Mouse (Mus musculus) layer of hippocampus, postnatal 25 days (tissue): Measurements from ENCODE around the gene Frrs1. TPM values are rescaled to one million over a fixed set of nuclear protein-coding genes. Genes with fewer than 3 reads are reported as not detected.
A peak's percentile ranks its signal among the peaks of the same experiment; 100 is the strongest.

Experiments used
- DNase-seq, 2 experiments: peaks; one replicate each; pipeline ENCODE4 v3.0.0; 2022; ENCODE audit warnings: mixed read lengths in 2 of 2, low spot score in 1 of 2; ENCODE audit errors: extremely low spot score in 1 of 2
- total RNA-seq, 2 experiments: library from RNA; stranded (reverse); gene quantifications; 2 replicates each; pipeline ENCODE4 v1.2.3; 2021

The Frrs1 gene
- total RNA-seq, 2 experiments from 2014 or later: 0.84 to 0.89 TPM

DNA sequence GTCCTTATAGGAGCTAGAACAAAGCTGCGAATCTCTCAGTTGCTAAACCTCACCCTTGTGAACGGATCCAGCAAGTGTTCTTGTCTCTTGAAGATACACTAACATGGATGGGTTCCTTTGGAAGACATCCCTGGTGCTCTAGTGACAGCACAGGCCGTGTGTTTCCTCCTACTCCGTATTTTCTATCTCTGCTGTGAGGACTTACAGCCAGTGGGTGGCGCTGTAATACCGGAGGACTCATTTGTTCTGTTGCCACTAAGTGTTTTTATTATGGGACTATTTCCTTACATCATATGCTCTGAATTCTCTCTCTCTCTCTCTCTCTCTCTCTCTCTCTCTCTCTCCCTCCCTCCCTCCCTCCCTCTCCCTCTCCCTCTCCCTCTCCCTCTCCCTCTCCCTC, 44.9 kb downstream of the Frrs1 start:
- peak; percentile 78 to 85 for DNase-seq

DNA sequence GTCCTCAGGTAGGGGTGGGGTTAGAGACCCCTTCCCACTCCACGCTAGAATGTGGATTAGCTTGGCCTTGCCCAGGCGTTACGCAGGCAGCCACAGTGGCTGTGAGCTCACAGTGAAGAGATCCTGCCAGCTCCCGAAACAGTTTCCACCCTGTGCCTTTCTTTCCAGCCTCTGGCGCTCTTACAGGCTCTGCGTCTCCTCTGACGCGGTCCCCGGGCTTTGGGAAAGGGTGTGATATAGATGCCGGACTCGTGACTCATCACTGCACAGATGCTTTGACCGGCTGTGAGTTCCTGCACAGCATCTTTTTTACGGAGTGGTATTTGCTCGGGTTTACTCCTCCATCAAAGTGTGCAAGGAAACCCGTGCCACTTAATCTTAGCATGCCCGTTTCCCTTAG, 46.6 kb downstream of the Frrs1 start:
- DNase-seq: peak; percentile 26 to 47

DNA sequence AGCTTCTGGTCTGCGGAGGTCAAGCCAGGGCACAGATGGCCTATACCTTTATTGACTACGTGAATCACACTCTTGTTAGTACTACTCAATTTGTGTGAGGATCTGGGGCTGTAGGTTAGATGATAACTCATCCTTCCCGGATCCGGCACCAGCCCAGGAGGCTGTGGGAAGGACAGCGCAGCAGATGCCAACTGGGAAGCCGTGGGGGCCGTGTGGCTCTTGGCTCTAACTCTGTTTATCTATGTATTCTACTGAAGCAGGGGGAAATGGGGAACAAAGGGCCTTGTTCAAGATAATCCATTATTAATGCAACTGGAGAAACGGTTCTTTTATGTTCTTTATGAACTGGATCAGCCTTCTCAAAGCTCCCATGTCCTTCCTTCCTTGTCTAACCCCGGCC, 47.3 kb downstream of the Frrs1 start:
- DNase-seq: no peak

DNA sequence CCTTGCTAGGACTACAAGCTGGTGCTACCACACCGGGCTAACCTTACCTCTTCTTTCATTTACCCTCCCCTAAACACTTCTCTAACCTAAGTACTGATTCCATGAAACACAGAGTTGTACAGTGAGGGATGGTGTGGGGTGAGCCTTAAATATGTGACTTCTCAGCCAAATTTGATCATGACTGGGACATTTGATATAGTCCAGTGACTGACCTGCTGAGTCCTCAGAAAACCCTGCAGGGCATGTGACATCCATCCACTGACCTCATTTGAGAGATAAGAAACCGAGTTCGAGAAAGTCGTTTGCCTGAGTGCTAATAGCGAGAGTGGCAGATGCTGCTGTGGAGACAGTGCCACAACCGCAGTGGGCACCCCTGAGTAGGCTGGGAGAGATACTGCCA, 55.1 kb downstream of the Frrs1 start:
- DNase-seq: no peak

DNA sequence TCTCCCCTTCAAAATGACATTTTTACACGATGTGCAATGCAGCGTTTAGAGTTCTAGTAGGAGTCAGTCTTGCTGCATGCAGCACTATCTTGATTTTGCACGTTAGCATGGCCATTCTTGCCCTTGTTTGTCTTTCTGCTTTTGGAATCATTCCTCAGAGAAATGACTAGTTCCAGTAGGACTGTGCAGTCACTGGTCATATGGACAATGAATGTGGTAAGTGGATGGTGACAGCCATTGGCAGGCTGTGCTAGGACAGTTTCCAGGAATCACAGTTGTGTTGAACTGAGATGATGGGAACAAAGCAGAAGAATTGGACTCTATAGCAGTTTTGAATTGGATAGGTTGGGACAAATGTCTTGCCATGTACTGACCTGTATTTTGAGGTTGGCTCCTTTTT, 55.7 kb downstream of the Frrs1 start:
- DNase-seq: no peak

DNA sequence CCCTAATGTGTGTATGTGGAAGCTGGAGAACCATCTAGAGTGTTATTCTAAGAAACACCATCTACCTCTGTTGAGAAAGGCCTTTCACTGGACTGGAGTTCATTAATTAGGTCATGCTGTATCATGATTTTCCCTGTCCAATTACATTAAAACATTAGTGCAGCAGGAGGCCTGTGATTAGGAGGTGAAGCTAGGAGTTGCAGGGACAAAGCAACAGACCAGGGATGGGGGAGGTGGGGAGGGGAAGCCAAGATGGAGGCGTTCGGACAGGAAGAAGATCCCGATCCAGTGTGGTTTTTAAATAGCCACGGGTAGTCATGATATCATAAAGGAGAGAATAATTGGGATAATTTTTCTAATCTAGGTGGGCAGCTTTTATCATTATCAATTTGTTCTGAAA, 57.8 kb downstream of the Frrs1 start:
- no peak for DNase-seq

DNA sequence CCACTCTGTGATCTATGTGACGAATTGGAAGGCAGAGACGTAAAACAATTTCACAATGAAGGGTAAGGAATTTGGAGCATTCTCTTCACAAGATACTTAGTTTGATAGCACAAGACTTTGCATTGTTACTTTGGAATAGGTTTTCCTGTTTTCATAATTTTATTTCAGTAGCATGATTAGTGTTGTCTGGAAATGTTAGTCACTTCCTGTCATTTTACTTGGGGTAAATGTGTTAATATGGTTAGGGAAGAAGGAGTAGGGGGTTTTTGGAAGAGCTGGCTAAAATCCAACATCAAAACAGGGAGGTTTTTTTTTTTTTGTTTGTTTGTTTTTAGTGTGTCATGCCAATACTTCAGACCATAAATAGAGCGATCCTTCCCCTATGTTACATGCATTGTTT, 62.3 kb downstream of the Frrs1 start:
- DNase-seq: no peak

DNA sequence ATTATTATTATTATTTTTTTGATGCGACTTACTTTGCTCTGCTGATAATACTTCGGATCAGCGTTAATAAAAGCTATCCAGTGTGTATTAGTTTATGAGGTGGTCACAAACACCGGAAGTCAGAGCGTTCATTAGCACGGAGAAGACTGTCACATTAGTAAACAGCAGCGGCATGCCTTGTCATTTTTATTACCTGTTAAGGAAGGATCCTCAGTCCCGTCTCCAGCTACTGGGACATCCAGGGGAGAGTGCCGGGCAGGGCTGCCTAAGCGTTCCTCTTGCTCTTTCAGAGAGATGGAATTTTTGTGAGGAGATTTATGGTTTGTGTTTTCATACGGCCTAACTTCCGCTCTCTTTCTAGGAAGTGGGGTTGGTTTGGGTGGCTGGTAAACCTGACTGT, 63.8 kb downstream of the Frrs1 start:
- DNase-seq: no peak

DNA sequence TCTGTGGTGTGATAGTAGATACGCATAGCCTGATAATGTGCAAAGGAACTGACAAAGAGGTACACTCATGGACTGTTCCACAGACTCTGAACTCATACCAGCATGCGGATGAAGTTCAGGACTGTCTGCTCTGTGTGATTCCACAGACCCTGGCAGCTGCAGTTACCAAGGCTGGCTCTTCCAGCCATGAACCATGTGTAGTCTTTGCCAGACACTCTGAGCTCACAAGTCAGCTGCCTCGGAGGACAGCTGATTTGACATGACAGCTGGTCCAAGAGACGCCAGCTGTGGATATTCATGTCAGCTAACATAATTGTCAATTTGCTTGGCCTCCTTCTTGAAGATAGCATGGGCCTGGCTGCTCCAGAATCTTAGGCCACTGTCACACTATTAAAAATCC, 69.7 kb downstream of the Frrs1 start:
- DNase-seq: no peak

DNA sequence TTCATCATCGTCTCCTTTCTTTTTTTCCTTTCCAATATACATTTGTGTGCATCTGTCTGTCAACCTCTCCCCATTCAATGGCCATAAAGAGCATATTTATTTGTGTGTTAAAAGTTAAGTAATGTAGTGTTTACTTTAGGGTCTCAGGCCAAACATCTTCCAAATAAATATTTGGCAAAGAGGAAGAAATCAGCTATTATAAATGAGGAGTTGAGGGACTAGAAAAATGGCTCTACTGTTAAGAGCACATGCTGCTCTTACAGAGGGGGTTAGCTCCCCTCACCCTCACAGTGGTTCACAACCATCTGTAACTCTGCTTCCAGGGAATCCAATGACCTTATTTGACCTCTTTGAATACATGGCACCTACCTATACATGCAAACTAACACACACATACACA, 73.9 kb downstream of the Frrs1 start:
- no peak for DNase-seq

DNA sequence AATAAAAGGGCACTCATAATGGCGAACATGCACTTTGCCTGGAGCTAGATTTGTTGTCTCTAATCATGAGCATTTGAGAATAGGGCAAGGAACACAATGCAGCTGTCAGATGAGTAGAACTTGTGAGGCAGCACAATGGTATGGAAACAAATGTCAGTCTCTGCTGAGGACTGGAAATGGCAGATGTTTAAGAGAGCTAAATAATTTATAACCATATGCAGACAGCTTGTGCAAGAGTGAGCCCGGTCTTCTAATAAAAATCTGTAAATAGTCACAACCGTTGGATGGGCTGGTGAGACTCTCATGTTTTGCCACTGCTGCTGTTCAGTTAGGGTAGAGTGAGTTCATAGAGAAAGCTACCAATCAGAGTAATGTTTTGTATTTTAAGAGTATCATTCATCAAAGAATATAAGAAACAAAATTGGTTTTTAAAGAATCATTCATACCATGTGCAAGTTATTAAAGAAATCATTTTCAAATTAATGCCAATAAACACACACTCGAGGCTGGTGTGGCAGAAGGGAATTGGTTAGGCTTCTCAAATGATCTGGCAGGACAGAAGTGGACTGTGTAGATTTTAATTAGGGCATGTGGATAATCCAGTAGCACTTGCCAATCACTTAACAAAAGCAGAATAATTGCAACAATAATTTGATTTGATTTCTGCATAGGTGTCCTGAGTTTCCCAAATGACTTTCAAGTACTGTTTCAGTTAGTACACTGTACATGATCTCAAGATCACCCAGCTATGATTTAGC, 77.8 kb downstream of the Frrs1 start:
- no peak for DNase-seq

DNA sequence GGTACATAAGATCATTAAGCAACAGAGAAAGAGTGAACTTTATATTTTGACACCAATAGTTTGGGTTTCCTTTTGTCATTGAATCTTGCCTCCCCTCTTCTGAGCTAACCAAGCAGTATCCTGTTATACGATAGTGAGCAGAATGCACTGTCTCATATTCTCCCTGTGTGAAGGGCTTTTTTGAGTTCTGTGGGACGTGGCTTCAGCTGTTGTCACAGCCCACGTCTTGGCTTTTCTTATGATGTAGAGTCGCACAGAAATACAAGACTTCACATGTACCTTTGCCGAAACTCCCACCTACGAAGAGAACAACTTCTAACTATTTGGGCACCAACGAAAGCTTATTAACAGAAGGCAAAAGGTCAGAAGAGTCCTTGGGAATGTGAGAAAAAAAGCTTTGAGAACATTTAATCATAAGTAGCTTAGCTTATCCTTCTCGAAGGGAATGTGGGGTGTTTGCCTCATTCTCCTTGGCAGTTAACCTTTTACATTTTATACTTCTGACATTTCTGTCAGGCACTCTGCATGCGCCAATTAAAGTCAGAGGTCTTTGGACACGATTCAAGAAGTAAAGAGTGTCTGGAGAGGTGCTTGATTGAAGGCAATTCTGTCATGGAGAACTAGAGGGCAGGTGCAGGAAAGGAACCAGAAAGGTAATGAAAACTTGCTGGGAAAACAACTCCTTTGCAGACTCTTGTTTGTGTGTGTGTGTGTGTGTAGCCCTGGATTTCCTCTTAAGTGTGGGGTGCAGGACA, 81.7 kb downstream of the Frrs1 start:
- DNase-seq: no peak

DNA sequence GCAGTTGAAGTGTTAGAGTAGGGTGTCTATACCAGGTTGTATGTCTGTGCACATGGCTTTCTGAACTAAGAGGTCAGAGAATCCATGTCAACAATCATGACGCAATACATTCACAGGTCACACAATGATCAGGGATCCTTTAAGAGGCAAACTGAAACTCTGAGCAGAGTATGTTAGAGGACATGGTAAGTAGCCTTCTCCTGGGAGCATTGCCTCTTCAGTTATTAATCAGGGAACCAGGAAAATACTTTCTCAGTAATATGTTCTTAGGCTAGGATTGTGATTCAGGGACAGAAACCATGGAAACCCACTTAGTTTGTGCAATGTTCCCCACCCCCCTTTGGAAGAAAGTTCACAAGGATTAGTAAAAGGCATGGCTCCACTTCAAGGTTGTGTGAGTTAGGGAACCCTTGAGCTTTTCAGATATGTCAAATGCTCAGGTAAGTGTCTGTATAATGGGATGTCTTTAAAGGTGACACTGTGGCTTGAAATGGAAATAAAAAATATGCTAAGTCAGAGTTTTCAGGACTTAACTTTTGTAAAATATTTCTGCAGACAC, 82.4 kb downstream of the Frrs1 start:
- no peak for DNase-seq

DNA sequence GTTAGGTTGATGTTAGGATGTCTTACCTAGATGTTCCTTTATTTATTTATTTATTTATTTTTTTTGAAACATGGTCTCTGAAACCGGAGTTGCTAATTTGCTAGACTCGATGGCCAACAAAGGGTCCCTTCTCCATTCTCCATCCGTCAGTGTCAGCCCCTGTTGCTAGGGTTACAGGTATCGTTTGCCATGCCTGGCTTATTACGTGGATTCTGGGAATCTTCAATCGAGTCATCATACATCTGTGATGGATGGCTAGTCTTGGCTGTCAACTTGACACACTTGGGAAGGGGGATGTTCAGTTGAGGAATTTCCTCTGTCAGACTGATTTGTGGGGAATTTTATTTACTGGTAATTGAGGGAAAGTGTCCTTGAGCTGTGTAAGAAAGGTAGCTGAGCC, 83.5 kb downstream of the Frrs1 start:
- no peak for DNase-seq

DNA sequence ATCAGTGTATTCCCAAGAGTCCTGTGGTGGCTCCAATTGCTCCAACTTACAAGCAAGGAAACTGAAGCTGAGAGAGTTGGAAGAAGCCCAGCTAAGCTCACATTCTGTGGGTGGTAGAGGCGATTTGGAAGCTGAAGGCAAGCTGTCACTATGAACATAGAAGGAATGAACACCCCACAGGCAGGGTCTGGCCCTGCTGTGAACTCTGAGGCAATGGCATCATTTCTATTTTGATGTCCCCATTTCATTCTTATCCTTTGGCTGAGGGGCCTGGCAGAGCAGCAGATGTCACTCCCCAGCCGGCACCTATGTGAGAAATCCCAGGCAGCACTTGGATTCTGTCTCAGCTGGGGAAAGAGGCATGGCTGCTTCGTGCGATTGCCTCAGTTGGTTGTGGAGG, 84.2 kb downstream of the Frrs1 start:
- DNase-seq: no peak

DNA sequence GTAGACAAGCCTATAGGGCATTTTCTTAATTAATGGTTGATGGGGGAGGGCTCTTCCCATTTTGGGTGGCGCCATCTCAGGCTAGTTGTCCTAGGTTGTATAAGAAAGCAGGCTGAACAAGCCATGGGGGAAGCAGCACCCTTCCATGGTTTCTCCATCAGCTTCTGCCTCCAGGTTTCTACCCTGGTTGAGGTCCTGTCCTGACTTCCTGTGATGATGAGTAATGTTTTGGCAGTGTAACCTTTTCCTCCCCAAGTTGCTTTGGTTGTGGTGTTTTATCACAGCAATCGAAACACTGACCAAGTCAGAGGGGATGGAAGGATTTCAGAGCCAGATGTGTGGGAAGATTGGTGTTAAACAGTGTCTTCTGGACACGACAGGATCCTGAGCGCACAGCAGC, 87.2 kb downstream of the Frrs1 start:
- DNase-seq: no peak

DNA sequence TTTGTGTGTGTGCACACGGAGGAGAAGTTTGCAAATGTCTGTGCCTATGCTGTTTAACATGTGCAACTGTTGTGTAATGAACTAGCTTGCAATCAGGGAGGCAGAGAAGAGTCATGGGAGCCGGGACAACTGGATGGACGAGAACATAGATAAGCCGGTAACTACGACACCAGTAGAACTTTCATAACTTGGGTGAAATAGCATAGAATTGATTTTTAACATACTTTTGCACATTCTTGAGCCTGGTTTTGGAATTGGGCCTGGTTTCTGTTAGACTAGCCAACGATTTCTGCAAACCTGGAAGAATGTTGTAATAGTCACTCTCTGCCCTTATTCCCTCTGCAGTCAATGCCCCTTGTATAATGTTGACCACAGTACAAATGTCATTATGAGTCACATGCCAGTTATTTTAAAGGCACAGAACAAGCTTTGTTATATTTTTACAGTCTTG, 91.4 kb downstream of the Frrs1 start:
- DNase-seq: no peak

DNA sequence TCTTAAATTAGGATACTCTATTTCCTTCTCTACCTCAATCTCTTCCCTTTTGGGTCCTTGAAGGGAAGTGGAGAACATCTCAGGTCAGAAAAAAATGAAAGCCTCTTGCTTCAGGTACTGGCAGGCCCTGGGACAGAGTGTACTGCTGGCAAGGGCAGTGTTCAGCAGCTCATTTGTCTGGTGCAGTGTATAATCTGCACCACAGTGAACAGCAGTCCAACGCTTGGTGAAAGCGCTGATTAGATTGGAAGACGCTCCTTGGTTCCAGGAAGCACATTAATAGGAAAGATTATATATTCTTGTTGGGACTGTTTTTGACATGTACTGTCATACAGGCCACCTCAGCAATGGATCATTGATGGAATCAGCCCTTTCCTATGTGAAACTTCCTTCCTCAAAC, 92.2 kb downstream of the Frrs1 start:
- DNase-seq: no peak

DNA sequence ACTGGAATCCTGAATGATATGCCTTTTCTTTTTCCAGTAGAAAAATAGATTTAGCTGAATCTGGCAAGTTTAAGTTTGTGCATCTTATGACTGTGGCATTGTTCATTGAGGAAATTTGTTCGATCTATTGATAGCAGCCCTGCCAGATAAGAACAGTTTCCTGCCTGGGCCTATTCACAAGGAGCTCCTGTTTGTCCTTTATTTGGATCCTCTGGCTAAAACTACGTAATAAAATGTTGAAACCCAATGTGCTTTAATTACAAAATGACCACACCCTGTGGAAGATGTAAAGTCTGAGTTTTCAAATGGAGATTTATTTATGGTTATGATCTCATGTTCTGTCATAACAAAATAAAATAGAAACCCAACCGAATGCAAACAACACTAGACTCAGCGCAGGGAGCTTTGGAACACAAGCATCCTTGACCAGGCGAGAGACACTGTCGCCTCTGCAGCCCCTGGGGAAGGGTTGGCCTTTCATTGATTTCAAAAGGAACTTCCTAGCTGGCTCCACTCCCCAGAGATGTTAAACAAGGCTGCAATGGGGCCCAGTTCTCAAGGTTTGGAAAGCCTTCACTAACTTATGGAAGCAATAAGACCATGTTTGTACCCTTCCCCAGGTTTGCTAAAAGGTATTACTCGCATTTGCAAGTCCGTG, 93.1 kb downstream of the Frrs1 start:
- DNase-seq: no peak

DNA sequence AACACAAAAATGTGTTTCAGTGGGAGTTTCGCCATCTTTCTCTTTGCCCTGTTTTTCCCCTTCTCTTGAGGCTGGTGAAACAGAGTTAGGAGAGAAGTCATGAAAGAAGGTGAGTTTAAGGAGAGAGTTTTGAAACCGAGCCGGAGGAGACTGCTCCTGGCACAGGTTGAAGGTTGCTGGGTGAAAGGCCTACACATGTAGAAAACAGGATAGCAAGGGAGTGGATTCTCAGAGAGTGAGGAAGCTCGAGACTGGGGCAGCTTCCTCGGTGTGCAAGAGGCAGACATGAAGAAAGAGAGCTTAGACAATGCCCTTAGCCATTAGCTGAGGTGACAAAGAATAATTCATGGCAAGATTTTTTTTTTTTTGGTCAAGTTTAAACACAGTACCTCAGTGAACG, 94.1 kb downstream of the Frrs1 start:
- no peak for DNase-seq

DNA sequence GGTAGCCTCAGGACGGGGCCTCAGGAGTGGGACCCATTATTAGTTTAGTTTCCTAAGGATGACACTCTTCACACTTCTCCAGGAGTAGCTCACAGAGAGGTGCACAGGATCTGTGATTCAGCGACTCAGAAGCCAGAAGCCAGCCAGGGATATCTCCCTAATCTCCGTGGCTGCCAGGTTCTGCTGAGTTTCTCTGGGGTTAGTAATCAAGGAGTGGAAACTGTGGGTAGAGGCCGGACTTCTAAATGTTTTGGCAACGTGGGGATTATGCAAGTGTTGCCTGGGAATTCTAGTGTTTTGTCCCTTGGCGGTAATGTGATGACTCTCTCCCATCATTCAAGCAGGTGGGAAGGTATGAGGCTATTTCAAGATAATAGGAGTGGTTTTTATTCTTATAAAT, 95.8 kb downstream of the Frrs1 start:
- no peak for DNase-seq
